Mouse (Mus musculus) E14TG2a.4 (cell line): ENCODE data around the gene Nubpl.

ENCODE experiments used
- H3K27me3 ChIP-seq: 2 replicates; pipeline ENCODE4 v1.6.1; 2014; ENCODE audit warnings: low read length, control low read depth; ENCODE audit not compliant: insufficient read depth
- H3K36me3 ChIP-seq: 2 replicates; pipeline ENCODE4 v1.6.1; 2014; ENCODE audit warnings: low read length, control low read depth; ENCODE audit not compliant: insufficient read depth
- H3K4me1 ChIP-seq: replicated peaks from 2 replicates; pipeline ENCODE4 v1.6.1; 2014; ENCODE audit warnings: low read depth, low read length, control low read depth
- H3K4me3 ChIP-seq: replicated peaks from 2 replicates; pipeline ENCODE4 v1.5.1; 2014; ENCODE audit warnings: mild to moderate bottlenecking, low read length
- H3K9me3 ChIP-seq: 2 replicates; pipeline ENCODE4 v1.6.1; 2014; ENCODE audit warnings: low read length, control low read depth
- CTCF ChIP-seq: conservative IDR thresholded peaks from 2 replicates; pipeline ENCODE4 v1.5.1; 2014; ENCODE audit warnings: low read length
- NANOG ChIP-seq: IDR thresholded peaks from 2 replicates; pipeline ENCODE4 v1.6.1; 2014; ENCODE audit warnings: borderline replicate concordance, low read length, mixed read lengths
- POU5F1 ChIP-seq: IDR thresholded peaks from 2 replicates; pipeline ENCODE4 v1.6.1; 2014; ENCODE audit warnings: low read length, borderline replicate concordance

Gene Nubpl

DNA sequence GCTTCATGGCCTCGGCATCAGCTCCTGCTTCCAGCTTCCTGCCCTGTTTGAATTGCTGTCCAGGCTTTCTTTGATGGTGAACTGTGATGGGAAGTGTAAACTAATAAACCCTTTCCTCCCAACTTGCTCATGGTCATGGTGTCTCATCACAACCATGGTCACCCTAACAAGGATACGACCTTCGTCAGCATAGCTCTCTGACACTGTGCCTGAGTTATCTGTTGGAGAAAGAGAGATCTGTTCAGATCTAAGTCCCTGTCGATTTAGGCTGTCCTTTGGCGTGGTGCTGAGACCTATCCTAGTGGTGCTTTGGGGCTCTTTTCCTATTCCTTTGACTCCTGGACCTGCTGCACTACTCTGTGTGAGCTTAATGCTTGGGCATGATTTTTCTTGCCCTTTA is 156.6 kb downstream of the Nubpl start:
- TF ChIP-seq POU5F1 (no peak), CTCF (no peak)
- H3K4me1 ChIP-seq: peaks cover 3% of the 10 kb centered on the region
- H3K4me3 ChIP-seq: no peak overlapping the region
- H3K36me3 ChIP-seq: no peaks in the 10 kb centered on the region
- no peaks in the 10 kb centered on the region for H3K9me3 ChIP-seq
- H3K27me3 ChIP-seq: no peaks in the 10 kb centered on the region

- no peaks in the 10 kb centered on the region for H3K36me3 ChIP-seq
- H3K4me1 ChIP-seq: peaks cover 9% of the 10 kb centered on the region
- TF ChIP-seq POU5F1 (no peak), NANOG (no peak), CTCF (no peak)
- no peak overlapping the region for H3K4me3 ChIP-seq
- no peaks in the 10 kb centered on the region for H3K9me3 ChIP-seq
- H3K27me3 ChIP-seq: no peaks in the 10 kb centered on the region
Observed at GRCm38 (mm10) chr12:52268131-52268530, 170.6 kb downstream of the Nubpl start.

DNA sequence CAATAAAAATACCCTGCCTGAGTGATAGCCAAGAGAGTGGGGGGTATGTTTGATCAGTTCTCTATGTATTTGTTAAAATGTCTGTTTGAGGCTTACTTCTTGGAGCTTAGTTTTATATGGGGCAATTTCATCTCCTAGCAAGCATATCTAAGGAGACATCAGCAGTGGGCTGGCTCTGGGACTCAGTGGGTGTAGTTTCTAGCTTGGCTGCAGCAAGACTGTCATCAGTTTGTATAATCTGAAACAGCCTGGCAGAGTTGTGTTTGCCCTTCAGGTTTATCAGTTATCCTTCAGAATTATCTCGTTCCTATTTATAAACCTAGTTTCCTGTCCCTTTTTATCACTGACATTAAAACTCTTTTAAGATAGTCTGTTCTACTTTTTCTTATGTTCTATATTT is 175.3 kb downstream of the Nubpl start:
- H3K27me3 ChIP-seq: no peaks in the 10 kb centered on the region
- H3K36me3 ChIP-seq: no peaks in the 10 kb centered on the region
- H3K4me1 ChIP-seq: peaks cover 46% of the 10 kb centered on the region
- no peak overlapping the region for H3K4me3 ChIP-seq
- no peaks in the 10 kb centered on the region for H3K9me3 ChIP-seq
- TF ChIP-seq POU5F1 (no peak), NANOG (no peak), CTCF (no peak)

DNA sequence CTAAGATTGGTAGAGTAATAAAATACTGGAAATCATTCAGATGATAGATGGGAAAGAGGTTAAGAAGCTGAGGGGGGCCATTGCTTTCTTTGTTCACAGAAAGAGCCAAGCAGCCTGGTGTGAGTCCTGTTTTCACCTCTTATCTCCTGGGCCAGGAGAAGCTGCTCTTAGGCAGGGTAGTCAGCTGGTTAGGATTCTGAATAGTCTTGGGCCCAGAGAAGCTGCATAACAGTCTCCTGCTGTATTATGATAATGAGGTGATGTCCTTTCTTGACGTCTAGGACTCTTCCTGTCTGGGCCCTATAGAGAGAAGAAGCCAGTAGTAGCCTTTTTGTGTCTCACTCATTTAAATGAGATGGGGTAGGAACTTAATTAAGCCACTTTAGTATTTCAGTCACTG is 178.8 kb downstream of the Nubpl start:
- Histone ChIP-seq H3K4me3 (no peak overlapping the region), H3K4me1 (peaks cover 46% of the 10 kb centered on the region), H3K36me3 (no peaks in the 10 kb centered on the region), H3K9me3 (no peaks in the 10 kb centered on the region), H3K27me3 (no peaks in the 10 kb centered on the region)
- no peak for TF ChIP-seq POU5F1
- peak; percentile 54; the same call in 1 of the 2 replicates for TF ChIP-seq NANOG

DNA sequence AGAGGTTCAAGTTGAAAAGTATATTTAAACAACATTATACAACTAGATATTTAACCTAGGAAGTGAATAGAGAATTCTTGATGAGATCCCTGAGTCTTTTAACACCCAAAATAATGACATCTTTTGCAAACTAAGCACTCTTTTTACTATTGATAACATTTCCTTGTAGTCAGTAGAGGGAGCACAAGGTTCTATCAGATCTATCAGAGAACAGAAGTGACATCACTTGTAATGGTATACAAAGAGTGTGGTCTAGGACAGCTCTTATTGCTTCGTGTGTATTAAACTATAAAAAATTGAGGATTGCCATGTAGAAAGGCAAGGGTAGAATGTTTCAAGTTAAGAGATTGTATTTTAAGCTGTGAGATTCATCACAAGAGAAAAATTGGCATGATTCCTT is 183.7 kb downstream of the Nubpl start:
- TF ChIP-seq NANOG (no peak), CTCF (no peak)
- no peaks in the 10 kb centered on the region for H3K36me3 ChIP-seq
- H3K9me3 ChIP-seq: no peaks in the 10 kb centered on the region
- H3K4me1 ChIP-seq: peaks cover 6% of the 10 kb centered on the region
- no peaks in the 10 kb centered on the region for H3K27me3 ChIP-seq
- H3K4me3 ChIP-seq: no peak overlapping the region

- H3K4me1 ChIP-seq: no peaks in the 10 kb centered on the region
- no peaks in the 10 kb centered on the region for H3K36me3 ChIP-seq
- H3K9me3 ChIP-seq: no peaks in the 10 kb centered on the region
- TF ChIP-seq CTCF (no peak), NANOG (no peak), POU5F1 (no peak)
- H3K4me3 ChIP-seq: no peak overlapping the region
- no peaks in the 10 kb centered on the region for H3K27me3 ChIP-seq
Observed at GRCm38 (mm10) chr12:52284471-52284870, 186.9 kb downstream of the Nubpl start.

GRCm38 (mm10) chr12:52286802-52287201 is 189.3 kb downstream of the Nubpl start:
- Histone ChIP-seq H3K9me3 (no peaks in the 10 kb centered on the region), H3K4me1 (no peaks in the 10 kb centered on the region), H3K4me3 (no peak overlapping the region)

DNA sequence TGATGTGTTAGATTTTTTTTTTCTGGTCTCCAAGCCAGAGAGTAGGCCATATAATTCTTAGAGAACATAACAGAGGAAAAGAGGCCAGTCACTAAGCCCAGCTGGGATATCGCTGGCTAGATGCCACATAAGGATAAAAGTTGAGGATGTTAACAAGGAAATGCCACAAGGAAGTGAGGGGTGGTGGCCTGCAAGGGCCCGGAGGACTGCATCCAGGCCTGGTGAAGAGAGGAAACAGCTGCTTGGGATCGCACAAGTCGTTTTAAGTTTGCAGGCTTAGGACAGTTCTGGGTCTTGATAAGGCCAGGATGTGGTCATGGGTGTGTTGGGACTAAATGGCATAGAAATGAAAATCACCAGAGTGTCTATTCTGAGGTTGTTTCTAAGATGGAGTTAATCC is 191.0 kb downstream of the Nubpl start:
- no peaks in the 10 kb centered on the region for H3K27me3 ChIP-seq
- no peaks in the 10 kb centered on the region for H3K36me3 ChIP-seq
- H3K9me3 ChIP-seq: no peaks in the 10 kb centered on the region
- H3K4me3 ChIP-seq: no peak overlapping the region
- TF ChIP-seq CTCF (no peak), NANOG (no peak), POU5F1 (no peak)
- no peaks in the 10 kb centered on the region for H3K4me1 ChIP-seq

More at GRCm38 (mm10) chr12:52286802-52287201, 189.3 kb downstream of the Nubpl start:
- TF ChIP-seq POU5F1 (no peak), NANOG (no peak), CTCF (no peak)
- H3K27me3 ChIP-seq: no peaks in the 10 kb centered on the region
- no peaks in the 10 kb centered on the region for H3K36me3 ChIP-seq

DNA sequence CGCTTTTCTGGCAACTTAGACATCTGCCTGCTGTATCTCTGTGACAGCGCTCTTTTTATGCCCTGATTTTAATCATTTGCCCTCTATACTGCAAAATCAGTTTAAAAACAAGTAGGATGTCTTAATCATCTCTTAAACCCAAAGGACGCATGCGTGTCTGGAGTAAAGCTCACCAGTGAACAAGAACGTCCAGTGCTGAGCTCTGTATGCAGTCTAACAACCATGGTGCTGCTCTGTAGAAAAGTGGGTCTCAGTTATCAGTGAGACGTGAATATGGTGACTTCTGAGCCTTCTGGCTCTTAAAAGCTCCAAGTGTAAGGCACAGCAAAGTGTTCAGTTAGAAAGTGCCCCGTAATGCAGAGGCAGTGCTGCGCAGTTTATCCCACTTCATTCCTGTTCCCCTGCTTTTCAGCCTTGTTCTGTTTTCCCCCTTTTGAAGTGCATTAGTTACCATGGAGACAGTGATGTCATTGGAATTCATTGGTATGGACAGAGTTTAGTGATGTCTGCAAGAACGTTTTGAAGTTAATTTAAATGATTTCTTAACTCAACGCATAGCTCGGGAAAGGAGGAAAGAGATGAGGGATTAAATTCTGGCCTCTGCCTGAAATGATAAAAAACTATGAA is 191.5 kb downstream of the Nubpl start:
- Histone ChIP-seq H3K9me3 (no peaks in the 10 kb centered on the region), H3K4me1 (no peaks in the 10 kb centered on the region), H3K36me3 (no peaks in the 10 kb centered on the region)

More for the DNA sequence above, 191.5 kb downstream of the Nubpl start:
- TF ChIP-seq CTCF (no peak), POU5F1 (no peak), NANOG (no peak)
- H3K27me3 ChIP-seq: no peaks in the 10 kb centered on the region
- no peak overlapping the region for H3K4me3 ChIP-seq
